Mouse (Mus musculus) C2C12 (cell line): ENCODE measurements around the gene Gramd1b.

Experiments used
- CEBPB ChIP-seq: IDR thresholded peaks from one replicate; pipeline ENCODE4 v1.6.1; 2011; ENCODE audit warnings: low read depth, mild to moderate bottlenecking, control low read depth, moderate library complexity
- CTCF ChIP-seq: IDR thresholded peaks from one replicate; pipeline ENCODE4 v1.5.1; 2011; ENCODE audit not compliant: control insufficient read depth, insufficient read depth, insufficient read length
- MAX ChIP-seq: IDR thresholded peaks from one replicate; pipeline ENCODE4 v1.6.1; 2011; ENCODE audit warnings: mild to moderate bottlenecking, control low read depth
- MYOD1 ChIP-seq: IDR thresholded peaks from one replicate; pipeline ENCODE4 v1.6.1; 2011; ENCODE audit warnings: low read depth; ENCODE audit not compliant: control insufficient read depth, insufficient read length
- MYOG ChIP-seq: IDR thresholded peaks from one replicate; pipeline ENCODE4 v1.6.1; 2011; ENCODE audit not compliant: control insufficient read depth, insufficient read length; ENCODE audit errors: extremely low read depth
- USF1 ChIP-seq: IDR thresholded peaks from one replicate; pipeline ENCODE4 v1.6.1; 2011; ENCODE audit warnings: low read depth, mild to moderate bottlenecking, control low read depth, moderate library complexity

DNA sequence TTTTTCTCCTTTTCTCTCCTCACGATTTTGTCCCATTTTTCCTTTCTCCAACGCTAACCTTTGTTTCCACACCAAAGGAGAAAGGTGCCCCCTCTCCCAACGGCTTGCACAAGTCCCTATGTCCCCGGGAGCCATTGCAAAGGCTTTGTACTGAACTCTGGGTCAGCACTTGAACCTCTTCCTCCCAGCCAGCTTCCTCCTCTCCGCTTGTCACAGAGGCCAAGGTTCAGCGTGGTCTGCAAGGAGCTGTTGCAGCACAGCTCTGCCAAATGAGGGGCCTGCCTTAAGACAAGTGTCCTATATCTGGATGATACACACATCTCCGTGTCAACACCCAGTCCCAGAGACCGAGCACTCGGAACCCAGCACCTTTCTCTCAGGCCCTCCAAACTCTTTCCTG, 130.3 kb downstream of the Gramd1b start:
- TF ChIP-seq CTCF, result no peak
- TF ChIP-seq USF1, result no peak
- no peak for TF ChIP-seq MAX
- no peak for TF ChIP-seq CEBPB
- no peak for TF ChIP-seq MYOG
- no peak for TF ChIP-seq MYOD1
